Mouse (Mus musculus): ENCODE measurements around the gene Spaca4. TPM values are rescaled to one million over a fixed set of nuclear protein-coding genes. Genes with fewer than 3 reads are reported as not detected.

Spaca4 gene
- total RNA-seq, 2 experiments from 2014 or later = not detected

- DNase-seq = no peak
These were observed 30.5 kb downstream of the Spaca4 start for GRCm38 (mm10) chr7:45695098-45695497.

GRCm38 (mm10) chr7:45693921-45694591, 31.6 kb downstream of the Spaca4 start, which contains the start of gene Sec1:
Gene Sec1, minus strand, starts transcription at chr7:45694402.
- DNase-seq = peak; percentile 4

GRCm38 (mm10) chr7:45692364-45692763, 33.2 kb downstream of the Spaca4 start:
- DNase-seq = no peak

- no peak for DNase-seq
These were observed 35.8 kb downstream of the Spaca4 start for GRCm38 (mm10) chr7:45689800-45690199.

DNA sequence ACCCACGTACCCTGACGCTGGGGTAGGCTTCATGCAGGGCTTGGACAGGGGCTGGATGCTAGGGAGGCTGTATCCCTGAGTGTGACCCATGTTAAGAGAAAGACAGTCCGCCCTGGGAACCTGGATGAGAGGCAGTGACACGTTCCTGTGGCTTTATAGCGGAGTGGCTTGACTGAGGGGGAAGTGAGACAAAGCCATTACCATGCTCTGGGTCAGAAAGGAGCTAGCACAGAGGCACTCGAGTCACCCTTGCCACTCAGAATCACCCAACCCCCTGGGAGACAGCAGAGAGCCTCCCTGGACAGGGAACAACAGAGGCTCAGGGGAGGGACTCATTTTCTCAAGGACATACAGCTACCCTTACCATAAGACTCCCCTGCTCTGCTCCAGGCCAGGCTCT, 36.5 kb downstream of the Spaca4 start:
- DNase-seq = no peak

GRCm38 (mm10) chr7:45686841-45687240, 38.8 kb downstream of the Spaca4 start:
- DNase-seq = no peak

GRCm38 (mm10) chr7:45685811-45686210, 39.8 kb downstream of the Spaca4 start:
- DNase-seq = no peak

DNA sequence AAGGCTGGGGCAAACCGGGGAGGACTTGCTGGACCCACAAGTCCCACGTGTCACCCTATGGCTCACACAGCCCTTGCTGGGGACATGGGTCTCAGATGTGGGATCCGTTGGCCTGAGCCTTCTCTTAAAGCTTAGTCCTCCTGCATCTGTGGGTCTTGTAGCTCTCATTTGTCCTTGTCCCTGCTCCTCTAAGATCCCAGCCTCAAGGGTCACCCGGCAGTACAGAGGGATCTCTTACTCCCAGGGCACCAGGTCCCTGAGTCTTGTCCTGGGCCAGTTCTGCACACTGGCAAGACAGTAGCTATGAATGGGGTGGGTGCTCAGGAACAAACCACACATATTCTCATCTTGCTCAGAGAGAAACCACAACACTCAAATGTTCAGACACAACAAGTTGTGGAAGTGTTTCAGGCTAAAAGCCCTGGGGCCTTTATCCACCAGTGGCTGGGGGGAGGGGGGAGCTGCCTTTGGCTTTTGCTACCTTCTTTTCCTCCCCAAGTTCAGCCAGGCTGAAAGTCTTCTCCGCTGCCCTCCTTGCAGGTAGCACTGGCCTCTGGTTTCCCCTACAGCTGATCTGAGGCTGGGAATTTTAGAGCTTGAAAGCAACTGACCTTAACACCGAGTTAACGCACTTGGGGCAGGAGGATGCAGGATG, 42.1 kb downstream of the Spaca4 start, which contains the start of gene Ntn5:
Gene Ntn5 (plus strand): TSS at position 627 of the 655 bp plus-strand sequence.
- DNase-seq = no peak

GRCm38 (mm10) chr7:45682144-45683126, 43.2 kb downstream of the Spaca4 start:
- DNase-seq = peak; percentile 95

DNA sequence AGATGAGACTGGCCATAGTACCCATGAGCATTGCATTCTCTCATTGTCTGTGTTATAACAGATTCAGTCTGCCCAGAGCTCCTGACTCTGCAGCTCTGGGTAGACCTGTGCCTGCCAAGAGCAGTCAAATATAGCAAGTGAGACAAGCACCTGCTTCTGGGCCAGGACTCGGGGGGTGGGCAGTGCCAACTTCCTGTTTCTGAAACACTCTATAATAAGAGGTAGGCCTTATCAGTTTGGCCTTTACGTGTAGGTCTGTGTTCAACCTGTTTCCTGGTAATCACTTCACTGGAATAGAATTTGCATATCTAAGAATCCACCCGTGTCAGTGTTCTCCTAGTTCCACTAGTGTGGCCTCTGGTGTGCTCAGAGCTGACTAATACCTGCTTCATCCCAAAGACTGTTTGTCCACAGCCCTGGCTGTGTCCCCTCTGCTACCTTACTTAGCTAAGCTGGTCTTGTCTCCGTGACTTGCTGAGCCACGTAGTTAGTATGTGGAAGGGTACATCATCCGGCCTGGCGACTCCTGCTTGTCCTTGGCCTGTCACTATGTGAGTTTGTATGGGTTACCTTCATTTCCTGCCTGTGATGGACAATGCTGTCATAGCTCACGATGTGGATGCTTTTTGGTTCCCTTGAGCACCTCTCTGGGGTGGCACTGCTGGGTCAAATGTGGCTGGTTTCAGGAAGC, 44.4 kb downstream of the Spaca4 start:
- DNase-seq = peak; percentile 73

- peak; percentile 70 for DNase-seq
These were observed 45.5 kb downstream of the Spaca4 start for GRCm38 (mm10) chr7:45679966-45680621.

GRCm38 (mm10) chr7:45678513-45678912, 47.1 kb downstream of the Spaca4 start:
- no peak for DNase-seq

DNA sequence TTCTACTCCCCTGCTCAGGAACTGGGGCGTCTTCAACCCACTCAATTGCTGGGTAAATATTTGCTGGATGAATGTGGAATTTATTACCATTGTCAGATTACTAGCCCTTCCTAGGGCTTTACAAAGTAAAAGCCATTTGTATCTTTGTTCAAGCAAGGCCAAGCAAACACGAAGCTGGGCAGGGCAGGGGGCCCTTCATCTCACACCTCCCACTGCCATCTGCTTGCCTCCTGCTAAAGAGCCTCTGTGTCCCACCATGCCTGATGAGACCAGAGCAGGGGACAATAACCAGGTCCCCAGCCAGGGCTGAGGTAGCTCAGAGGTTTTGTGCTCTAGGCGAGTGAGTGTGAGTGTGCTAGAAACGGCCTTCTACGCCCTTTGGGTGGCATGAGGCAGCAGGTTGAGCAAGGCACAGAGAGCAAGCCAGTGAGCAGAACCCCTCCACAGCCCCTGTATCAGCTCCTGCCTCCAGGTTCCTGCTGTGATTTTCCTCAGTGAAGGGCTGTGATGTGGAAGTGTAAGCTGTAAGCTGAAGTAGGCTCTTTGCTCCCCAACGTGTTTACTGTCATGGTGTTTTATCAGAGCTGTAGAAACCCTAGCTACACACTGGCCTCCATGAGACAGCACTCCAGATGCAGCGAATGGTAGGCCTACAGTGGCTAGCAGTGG, 47.9 kb downstream of the Spaca4 start:
- no peak for DNase-seq

Other genes with a start within 250 kb of the Spaca4 start
- gene Tulp2, start 243.9 kb downstream of the Spaca4 start, total RNA-seq (2021) = 1 to 10 TPM in 1 of 2 experiments, not detected in 1; 1.1 TPM
- 1 to 10 TPM; 2.0 to 2.1 TPM for gene Gm45808, start 239.0 kb downstream of the Spaca4 start, total RNA-seq (2021)
- gene Dhdh, start 237.0 kb downstream of the Spaca4 start, total RNA-seq (2021) = 1 to 10 TPM; 3.5 to 4.7 TPM
- 100 to 1,000 TPM; 121 to 131 TPM for gene Nucb1, start 215.4 kb downstream of the Spaca4 start, total RNA-seq (2021)
- gene Ppp1r15a, start 199.5 kb downstream of the Spaca4 start, total RNA-seq (2021) = 10 to 100 TPM; 40.7 to 42.1 TPM
- 1 to 10 TPM; 3.6 to 4.0 TPM for gene Plekha4, start 199.5 kb downstream of the Spaca4 start, total RNA-seq (2021)
- gene Hsd17b14, start 170.9 kb downstream of the Spaca4 start, total RNA-seq (2021) = under 1 TPM in 1 of 2 experiments, not detected in 1; 0.20 TPM
- gene Bcat2, start 155.7 kb downstream of the Spaca4 start, total RNA-seq (2021) = 10 to 100 TPM; 56.1 to 64.7 TPM
- not detected for gene Fgf21, start 110.3 kb downstream of the Spaca4 start, total RNA-seq (2021)
- gene Fut1, start 108.5 kb downstream of the Spaca4 start, total RNA-seq (2021) = not detected
- gene Izumo1, start 104.0 kb downstream of the Spaca4 start, total RNA-seq (2021) = under 1 TPM; 0.56 to 0.60 TPM
- 10 to 100 TPM; 50.0 to 50.5 TPM for gene Rasip1, start 98.3 kb downstream of the Spaca4 start, total RNA-seq (2021)
- 10 to 100 TPM in 1 of 2 experiments, 1 to 10 TPM in 1; 8.8 to 11.7 TPM for gene Mamstr, start 85.8 kb downstream of the Spaca4 start, total RNA-seq (2021)
- not detected for gene Fut2, start 59.4 kb downstream of the Spaca4 start, total RNA-seq (2021)
- not detected for gene Ntn5, start 41.8 kb downstream of the Spaca4 start, total RNA-seq (2021)
- under 1 TPM; 0.14 to 0.18 TPM for gene Sec1, start 31.4 kb downstream of the Spaca4 start, total RNA-seq (2021)
- gene Car11, start 26.0 kb downstream of the Spaca4 start, total RNA-seq (2021) = 1 to 10 TPM; 4.5 to 5.0 TPM
- gene Dbp, start 20.7 kb downstream of the Spaca4 start, total RNA-seq (2021) = 10 to 100 TPM; 22.6 to 25.1 TPM
- gene Rpl18, start 10.4 kb downstream of the Spaca4 start, total RNA-seq (2021) = 100 to 1,000 TPM; 787 to 798 TPM
- 10 to 100 TPM; 14.2 to 16.7 TPM for gene Sphk2, start 7.8 kb downstream of the Spaca4 start, total RNA-seq (2021)
- under 1 TPM; 0.38 to 0.43 TPM for gene Fam83e, start 4.6 kb downstream of the Spaca4 start, total RNA-seq (2021)
- under 1 TPM; 0.10 to 0.16 TPM for gene Lmtk3, start 57.9 kb upstream of the Spaca4 start, total RNA-seq (2021)
- gene Sult2b1, start 58.9 kb upstream of the Spaca4 start, total RNA-seq (2021) = not detected
- gene Cyth2, start 88.8 kb upstream of the Spaca4 start, total RNA-seq (2021) = 100 to 1,000 TPM; 105 to 107 TPM
- under 1 TPM; 0.34 to 0.38 TPM for gene Kcnj14, start 99.0 kb upstream of the Spaca4 start, total RNA-seq (2021)
- 10 to 100 TPM; 19.3 to 19.9 TPM for gene Grwd1, start 105.1 kb upstream of the Spaca4 start, total RNA-seq (2021)
- gene Kdelr1, start 147.0 kb upstream of the Spaca4 start, total RNA-seq (2021) = 100 to 1,000 TPM; 118 to 130 TPM
- under 1 TPM; 0.52 to 0.63 TPM for gene Grin2d, start 152.6 kb upstream of the Spaca4 start, total RNA-seq (2021)
- 1 to 10 TPM in 1 of 2 experiments, under 1 TPM in 1; 0.90 to 1.3 TPM for gene Syngr4, start 170.9 kb upstream of the Spaca4 start, total RNA-seq (2021)
- gene Tmem143, start 171.1 kb upstream of the Spaca4 start, total RNA-seq (2021) = 10 to 100 TPM; 36.9 to 43.9 TPM
- 10 to 100 TPM; 38.0 to 42.1 TPM for gene Emp3, start 195.6 kb upstream of the Spaca4 start, total RNA-seq (2021)
- 1 to 10 TPM; 1.6 TPM for gene Ccdc114, start 198.3 kb upstream of the Spaca4 start, total RNA-seq (2021)

Data from heart, postnatal 4 days (tissue).